Mouse (Mus musculus): ENCODE results near the gene Abhd14b. TPM values are rescaled to one million over a fixed set of nuclear protein-coding genes. Genes with fewer than 3 reads are reported as not detected.
A peak's percentile ranks its signal among the peaks of the same experiment; 100 is the strongest.

Abhd14b gene
- total RNA-seq (2021): 10 to 100 TPM in 1 of 2 experiments, 1 to 10 TPM in 1; 9.9 to 12.6 TPM

- DNase-seq (ENCODE audit: extremely low spot score in 1 of 2, low spot score in 1 of 2): peak; percentile 83 to 87
Measured at GRCm38 (mm10) chr9:106447348-106447747, at the start of gene Abhd14b, which contains the start of gene Abhd14a. Gene Abhd14b (plus strand): TSS chr9:106447459. Gene Abhd14a (minus strand): TSS chr9:106447678.

GRCm38 (mm10) chr9:106397733-106398132, 49.5 kb upstream of the Abhd14b start:
- no peak for DNase-seq (ENCODE audit: extremely low spot score in 1 of 2, low spot score in 1 of 2)

GRCm38 (mm10) chr9:106398667-106399311, 48.5 kb upstream of the Abhd14b start:
- no peak for DNase-seq (ENCODE audit: extremely low spot score in 1 of 2, low spot score in 1 of 2)

GRCm38 (mm10) chr9:106399808-106400207, 47.5 kb upstream of the Abhd14b start:
- no peak for DNase-seq (ENCODE audit: extremely low spot score in 1 of 2, low spot score in 1 of 2)

GRCm38 (mm10) chr9:106402149-106402548, 45.1 kb upstream of the Abhd14b start:
- DNase-seq (ENCODE audit: extremely low spot score in 1 of 2, low spot score in 1 of 2): no peak

- no peak for DNase-seq (ENCODE audit: extremely low spot score in 1 of 2, low spot score in 1 of 2)
Measured at GRCm38 (mm10) chr9:106402607-106403375, 44.5 kb upstream of the Abhd14b start.

- no peak for DNase-seq (ENCODE audit: extremely low spot score in 1 of 2, low spot score in 1 of 2)
Measured at GRCm38 (mm10) chr9:106405275-106405674, 42.0 kb upstream of the Abhd14b start.

GRCm38 (mm10) chr9:106406443-106407078, 40.7 kb upstream of the Abhd14b start:
- no peak for DNase-seq (ENCODE audit: extremely low spot score in 1 of 2, low spot score in 1 of 2)

- DNase-seq (ENCODE audit: extremely low spot score in 1 of 2, low spot score in 1 of 2): no peak
Measured at GRCm38 (mm10) chr9:106409096-106409495, 38.2 kb upstream of the Abhd14b start.

GRCm38 (mm10) chr9:106410086-106410650, 37.1 kb upstream of the Abhd14b start:
- DNase-seq (ENCODE audit: extremely low spot score in 1 of 2, low spot score in 1 of 2): no peak

GRCm38 (mm10) chr9:106411091-106411594, 36.1 kb upstream of the Abhd14b start:
- no peak for DNase-seq (ENCODE audit: extremely low spot score in 1 of 2, low spot score in 1 of 2)

GRCm38 (mm10) chr9:106411729-106412128, 35.5 kb upstream of the Abhd14b start:
- DNase-seq (ENCODE audit: extremely low spot score in 1 of 2, low spot score in 1 of 2): no peak

- DNase-seq (ENCODE audit: extremely low spot score in 1 of 2, low spot score in 1 of 2): no peak
Measured at GRCm38 (mm10) chr9:106412210-106412609, 35.0 kb upstream of the Abhd14b start.

GRCm38 (mm10) chr9:106413606-106414005, 33.7 kb upstream of the Abhd14b start:
- no peak for DNase-seq (ENCODE audit: extremely low spot score in 1 of 2, low spot score in 1 of 2)

GRCm38 (mm10) chr9:106416826-106417225, 30.4 kb upstream of the Abhd14b start:
- DNase-seq (ENCODE audit: extremely low spot score in 1 of 2, low spot score in 1 of 2): no peak

- DNase-seq (ENCODE audit: extremely low spot score in 1 of 2, low spot score in 1 of 2): peak; percentile 78 to 80
Measured at GRCm38 (mm10) chr9:106417841-106418625, 29.2 kb upstream of the Abhd14b start.

GRCm38 (mm10) chr9:106420608-106421007, 26.7 kb upstream of the Abhd14b start:
- no peak for DNase-seq (ENCODE audit: extremely low spot score in 1 of 2, low spot score in 1 of 2)

GRCm38 (mm10) chr9:106421033-106421864, 26.0 kb upstream of the Abhd14b start:
- DNase-seq (ENCODE audit: extremely low spot score in 1 of 2, low spot score in 1 of 2): no peak

- DNase-seq (ENCODE audit: extremely low spot score in 1 of 2, low spot score in 1 of 2): peak; percentile 80 to 86
Measured at GRCm38 (mm10) chr9:106421865-106422160, 25.4 kb upstream of the Abhd14b start.
